Mouse (Mus musculus): ENCODE measurements at regions not wholly inside any gene's neighbourhood (a gene's known extent, or its start where the extent isn't known, plus 50 kb on each side); places are given as distances from the start of the nearest gene placed in this dataset.

DNA sequence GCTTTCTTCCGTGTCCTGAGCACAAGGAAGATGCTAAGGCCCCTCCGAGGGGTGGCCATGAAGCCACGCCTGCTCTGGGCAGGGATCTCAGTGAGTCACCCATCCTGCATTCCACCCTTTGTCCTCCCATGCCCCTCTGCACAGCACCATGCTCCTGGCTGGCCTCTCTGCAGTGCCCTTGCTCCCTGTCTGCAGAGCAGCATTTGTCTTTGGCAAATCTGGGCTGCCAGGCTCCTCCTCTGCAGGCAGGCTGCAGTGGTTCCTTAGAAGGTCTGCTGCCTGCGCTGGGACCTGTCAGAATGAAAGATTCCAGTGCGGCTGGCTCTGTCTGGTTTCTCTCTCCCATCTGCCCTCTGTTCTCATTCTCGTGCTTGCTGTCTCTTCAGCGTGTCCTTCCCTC is 111.3 kb upstream of the Xcl1 start:
- Histone ChIP-seq H3K4me3 (no peak overlapping the region), H3K27ac (peak overlapping the region; percentile 91)
- TF ChIP-seq CTCF (conservative IDR thresholded peaks at IDR 0.05): no peak
- DNase-seq (ENCODE audit: low spot score in 2 of 2): no peak

DNA sequence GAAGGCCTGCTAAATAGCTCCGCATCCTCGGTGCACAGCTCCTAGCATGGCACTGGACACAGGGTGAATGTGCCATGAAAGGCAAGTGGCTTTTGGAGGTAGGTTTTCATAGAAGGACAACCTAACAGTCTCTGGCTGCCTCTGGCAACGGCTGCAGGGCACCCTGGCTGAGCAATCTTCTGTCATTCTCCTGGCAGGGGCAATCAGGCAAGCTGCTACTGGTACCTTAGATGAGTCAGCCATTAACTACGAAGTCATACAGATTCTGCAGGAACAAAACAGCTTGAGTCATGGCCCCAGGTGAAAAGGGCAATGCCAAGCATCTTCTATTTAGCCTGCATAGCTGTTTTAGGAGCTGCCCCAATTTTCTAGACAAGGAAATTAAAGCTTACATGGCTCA is 110.7 kb upstream of the Xcl1 start:
- no peak overlapping the region for H3K4me3 ChIP-seq
- no peak for DNase-seq (ENCODE audit: low spot score in 2 of 2)
- peak overlapping the region; percentile 91 for H3K27ac ChIP-seq
- no peak for TF ChIP-seq CTCF (conservative IDR thresholded peaks at IDR 0.05)

DNA sequence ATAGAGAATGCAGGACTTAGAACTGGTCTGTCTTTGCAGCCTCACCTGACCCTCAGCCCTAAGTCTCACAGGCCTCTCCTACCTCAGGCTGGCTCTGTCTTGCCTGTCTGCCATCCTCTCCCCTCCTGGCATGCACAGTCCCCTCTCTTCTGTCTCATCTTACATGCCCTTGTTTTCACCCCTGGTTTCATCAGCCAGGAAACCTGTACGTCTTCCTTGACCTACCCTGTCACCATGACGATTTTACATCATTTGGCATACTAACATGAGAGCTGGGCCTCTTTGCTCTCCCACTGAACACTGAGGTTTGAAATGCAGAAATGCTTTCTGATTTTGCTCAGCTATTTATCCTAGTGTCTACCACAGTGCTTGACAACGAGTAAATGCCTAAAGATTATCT is 108.0 kb upstream of the Xcl1 start:
- Histone ChIP-seq H3K4me3 (no peak overlapping the region), H3K27ac (peak overlapping the region; percentile 92)
- DNase-seq (ENCODE audit: low spot score in 2 of 2): no peak
- TF ChIP-seq CTCF (conservative IDR thresholded peaks at IDR 0.05): no peak

DNA sequence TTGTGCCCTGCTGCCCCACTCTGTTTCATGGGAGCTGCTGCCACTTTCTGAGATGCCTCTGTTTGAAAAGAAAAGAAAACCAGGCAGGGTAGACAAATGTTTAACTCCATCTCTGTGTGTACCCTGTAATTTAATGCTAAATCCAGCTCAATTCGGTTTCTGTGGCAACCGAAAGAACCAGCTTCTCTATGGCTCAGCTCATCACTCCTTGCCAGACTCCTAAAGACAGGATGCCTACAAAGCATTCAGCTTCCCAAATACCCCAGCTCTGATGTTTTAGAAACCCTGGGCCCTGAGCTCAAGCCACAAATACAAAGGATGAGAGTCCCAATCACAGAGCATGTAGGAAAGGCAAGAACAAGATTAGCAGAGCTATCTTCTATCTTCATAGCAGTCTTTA is 106.8 kb upstream of the Xcl1 start:
- H3K4me3 ChIP-seq: no peak overlapping the region
- H3K27ac ChIP-seq: peak overlapping the region; percentile 92
- no peak for TF ChIP-seq CTCF (conservative IDR thresholded peaks at IDR 0.05)
- peak in 1 of 2 experiments; percentile 63 for DNase-seq (ENCODE audit: low spot score in 2 of 2)

DNA sequence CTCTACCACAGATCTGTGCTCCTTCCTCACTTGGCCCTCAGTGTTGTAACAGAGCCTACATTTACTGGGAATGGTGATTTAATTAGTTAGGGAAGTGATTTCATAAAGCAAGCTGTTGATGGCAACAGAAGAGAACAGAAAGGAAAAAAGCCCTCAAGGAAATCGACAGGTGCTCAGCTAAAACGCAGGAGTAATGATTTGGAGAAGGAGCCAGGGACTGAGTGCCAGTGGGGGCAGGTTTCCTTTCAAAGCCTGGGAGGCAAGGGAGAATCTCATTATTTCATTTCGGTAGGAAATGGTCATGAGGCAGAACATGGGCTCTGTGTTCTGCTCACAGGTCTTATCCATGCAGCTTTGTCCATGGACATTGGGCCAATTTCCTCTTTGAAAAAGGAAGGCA is 101.3 kb upstream of the Xcl1 start:
- no peak for DNase-seq (ENCODE audit: low spot score in 2 of 2)
- TF ChIP-seq CTCF (conservative IDR thresholded peaks at IDR 0.05): no peak
- Histone ChIP-seq H3K4me3 (no peak overlapping the region), H3K27ac (peak overlapping the region; percentile 69)

DNA sequence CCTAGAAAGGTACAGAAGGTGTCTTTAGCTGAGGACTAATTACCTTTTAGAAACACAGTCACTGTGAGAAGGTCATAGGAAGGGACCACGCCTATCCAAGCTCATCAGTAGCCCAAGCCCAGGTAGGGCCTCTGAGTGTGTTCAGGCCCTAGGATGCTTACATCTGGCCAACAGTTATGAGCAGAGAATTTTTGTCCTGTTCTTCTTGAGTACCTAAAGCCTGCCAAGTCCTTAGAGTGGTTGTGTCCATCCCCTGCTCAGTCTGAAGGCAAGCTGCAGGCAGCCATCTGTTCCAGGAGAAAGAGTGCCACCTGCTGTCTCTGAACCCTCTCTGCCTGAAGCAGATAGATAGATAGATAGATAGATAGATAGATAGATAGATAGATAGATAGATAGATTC is 100.3 kb upstream of the Xcl1 start:
- Histone ChIP-seq H3K27ac (peak overlapping the region; percentile 69), H3K4me3 (no peak overlapping the region)
- peak; percentile 60 to 70 for DNase-seq (ENCODE audit: low spot score in 2 of 2)
- peak; percentile 78 for TF ChIP-seq CTCF (conservative IDR thresholded peaks at IDR 0.05)

DNA sequence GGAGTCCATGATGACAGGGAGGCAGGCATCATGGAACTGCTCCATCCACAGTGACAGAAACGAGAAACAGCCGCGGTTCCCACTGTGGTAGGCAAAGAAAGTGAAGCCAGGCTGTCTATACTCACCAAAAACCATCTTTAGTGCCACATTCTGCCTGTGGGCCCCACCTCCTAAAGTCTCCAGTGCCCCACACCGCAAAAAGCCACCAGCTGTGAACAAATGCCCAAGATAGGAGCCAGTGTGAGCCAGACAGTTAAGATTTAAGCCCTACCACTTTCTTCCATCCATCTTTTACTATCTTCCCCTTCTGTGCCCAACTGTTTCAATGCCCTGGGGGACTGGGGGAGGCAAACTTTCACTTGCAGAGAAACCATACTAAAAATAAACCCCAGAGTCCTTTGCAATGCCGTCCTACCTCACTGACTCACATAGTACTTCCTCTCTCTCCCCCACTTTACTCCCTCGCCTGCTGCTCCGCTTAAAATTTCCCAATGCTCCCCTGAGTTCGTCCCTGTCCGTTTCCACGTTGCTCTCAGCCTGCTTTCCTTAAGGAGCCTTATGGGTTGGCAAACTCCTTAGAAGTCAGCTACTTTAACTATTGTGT is 85.7 kb upstream of the Xcl1 start:
- Histone ChIP-seq H3K27ac (peak overlapping the region; percentile 54; the same call in 1 of the 2 replicates), H3K4me3 (no peak overlapping the region)
- no peak for TF ChIP-seq CTCF (conservative IDR thresholded peaks at IDR 0.05)
- no peak for DNase-seq (ENCODE audit: low spot score in 2 of 2)

DNA sequence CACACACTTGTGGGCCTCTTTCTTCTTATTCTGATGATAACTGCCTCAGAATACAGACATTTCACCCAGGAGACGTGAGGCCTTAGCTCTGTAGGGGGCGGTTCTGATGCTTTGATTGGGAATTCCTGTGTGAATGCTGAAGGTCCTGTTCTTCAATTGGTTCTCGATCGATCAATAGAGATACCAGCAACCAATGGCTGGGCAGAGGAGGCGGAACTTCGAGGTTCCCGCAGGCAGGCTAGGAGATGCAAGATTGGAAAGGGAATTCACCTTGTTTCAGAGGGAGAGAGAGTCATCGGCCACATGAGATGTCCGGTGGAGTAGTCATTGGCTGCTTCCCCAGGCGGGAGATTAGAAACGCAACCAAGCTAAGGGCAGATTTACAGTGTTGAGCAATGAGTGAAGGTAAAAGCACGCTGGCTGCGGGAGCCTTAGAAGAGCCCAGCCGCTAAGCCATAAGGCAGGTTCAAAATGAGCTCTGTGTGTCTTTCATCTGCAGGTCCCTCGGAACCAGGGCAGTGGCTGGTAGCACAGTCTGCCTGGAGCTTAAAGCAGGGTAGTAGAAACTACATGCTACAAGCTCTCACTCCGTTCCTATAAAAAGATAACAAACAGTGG is 83.5 kb upstream of the Xcl1 start:
- H3K27ac ChIP-seq: peak overlapping the region; percentile 72
- peak; percentile 43 to 50 for DNase-seq (ENCODE audit: low spot score in 2 of 2)
- no peak for TF ChIP-seq CTCF (conservative IDR thresholded peaks at IDR 0.05)
- peak overlapping the region; percentile 33; the same call in 1 of the 2 replicates for H3K4me3 ChIP-seq

DNA sequence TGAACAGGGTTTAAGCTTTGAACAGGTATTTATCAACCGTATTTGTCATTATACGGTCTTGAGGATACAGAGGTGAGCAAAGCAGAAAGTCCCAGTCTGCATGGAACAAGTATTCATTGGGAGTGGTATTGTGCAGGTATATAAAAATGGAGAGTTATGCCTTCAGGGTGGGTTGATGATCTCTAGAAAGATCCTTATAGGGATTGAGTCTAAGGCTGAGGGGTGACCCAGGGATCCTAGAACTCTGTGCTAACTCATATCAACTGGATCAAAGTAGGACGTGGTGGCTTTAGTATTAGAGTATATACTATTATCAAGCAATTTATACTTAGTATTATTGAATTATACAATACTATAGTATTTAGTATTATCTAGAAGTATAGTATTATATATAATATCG is 82.9 kb upstream of the Xcl1 start:
- no peak overlapping the region for H3K4me3 ChIP-seq
- DNase-seq (ENCODE audit: low spot score in 2 of 2): no peak
- TF ChIP-seq CTCF (conservative IDR thresholded peaks at IDR 0.05): no peak
- H3K27ac ChIP-seq: peak overlapping the region; percentile 48; the same call in 1 of the 2 replicates

DNA sequence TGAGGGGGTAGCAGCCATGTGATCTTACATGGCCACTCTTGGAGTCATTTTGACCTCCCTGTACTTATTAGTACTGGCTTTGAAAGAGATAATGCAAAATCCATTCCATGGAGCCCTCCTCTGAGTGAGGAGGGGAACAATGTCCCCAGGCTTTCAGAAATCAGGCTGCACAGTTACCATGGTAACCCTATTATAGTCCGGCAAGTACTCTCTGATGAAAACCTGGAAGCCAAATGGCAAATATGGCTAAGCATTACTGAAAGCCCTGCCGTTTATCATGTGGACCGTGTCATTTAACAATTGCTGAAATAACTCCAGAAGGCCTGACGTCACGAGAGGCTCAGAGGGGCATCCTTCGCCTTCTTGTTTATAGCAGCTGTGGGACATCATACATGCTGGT is 82.5 kb upstream of the Xcl1 start:
- Histone ChIP-seq H3K27ac (peak overlapping the region; percentile 48; the same call in 1 of the 2 replicates), H3K4me3 (no peak overlapping the region)
- no peak for DNase-seq (ENCODE audit: low spot score in 2 of 2)
- TF ChIP-seq CTCF (conservative IDR thresholded peaks at IDR 0.05): no peak

DNA sequence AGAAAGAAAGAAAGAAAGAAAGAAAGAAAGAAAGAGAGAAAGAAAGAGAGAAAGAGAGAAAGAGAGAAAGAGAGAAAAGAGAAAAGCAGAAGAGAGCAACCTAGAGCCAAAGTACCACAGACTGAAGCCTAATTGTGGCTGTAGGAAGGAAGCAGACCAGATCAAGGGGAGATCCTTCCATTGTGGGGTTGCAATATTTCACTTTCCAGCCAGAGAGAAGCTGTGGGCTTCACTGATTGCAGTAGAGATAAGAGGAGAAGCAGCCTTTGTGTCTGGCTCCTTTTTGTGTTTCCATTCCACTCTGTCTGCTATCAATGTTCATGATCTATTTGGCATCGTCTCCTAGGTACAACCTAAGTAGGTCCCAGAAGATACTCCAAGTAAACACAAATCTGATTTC is 79.0 kb upstream of the Xcl1 start:
- no peak for TF ChIP-seq CTCF (conservative IDR thresholded peaks at IDR 0.05)
- Histone ChIP-seq H3K27ac (no peak overlapping the region), H3K4me3 (no peak overlapping the region)
- no peak for DNase-seq (ENCODE audit: low spot score in 2 of 2)

DNA sequence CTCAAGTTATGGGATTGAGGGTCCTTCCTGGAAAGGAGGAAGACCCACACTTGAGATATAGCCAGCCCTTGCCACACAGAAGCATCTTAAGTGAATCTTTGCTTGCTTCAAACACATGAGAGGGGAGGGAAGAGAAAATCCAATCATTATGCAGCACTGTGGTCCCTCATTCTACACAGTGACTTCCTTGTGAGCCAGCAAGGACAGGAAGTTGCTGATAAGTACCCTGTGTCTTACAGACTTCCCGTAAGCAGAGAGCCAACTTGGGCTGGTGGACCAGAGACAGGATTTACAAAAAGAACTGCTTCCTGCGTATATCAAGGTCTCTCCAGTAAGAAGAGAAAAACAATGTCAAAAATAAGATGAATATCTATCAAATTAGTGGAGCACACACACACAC is 78.1 kb upstream of the Xcl1 start:
- no peak overlapping the region for H3K4me3 ChIP-seq
- no peak for TF ChIP-seq CTCF (conservative IDR thresholded peaks at IDR 0.05)
- no peak overlapping the region for H3K27ac ChIP-seq
- DNase-seq (ENCODE audit: low spot score in 2 of 2): no peak

DNA sequence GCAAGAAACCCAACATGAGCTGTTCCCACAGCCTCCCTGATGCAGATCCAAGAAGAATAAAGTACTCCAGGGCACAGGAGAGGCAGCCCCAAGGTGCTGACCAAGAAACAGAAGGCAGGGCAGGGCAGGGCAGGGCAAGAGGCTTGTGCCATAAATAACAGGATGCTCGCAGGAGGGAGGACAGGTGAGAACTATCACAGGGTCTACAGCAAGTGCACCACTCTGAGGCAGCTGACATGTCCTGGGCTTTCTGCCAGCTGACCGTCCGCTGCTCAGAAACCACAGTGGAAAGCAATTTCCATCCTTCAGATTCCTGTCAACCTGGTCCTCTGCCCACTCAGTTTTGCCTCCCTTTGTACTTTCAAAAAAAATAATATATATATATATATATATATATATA is 77.0 kb upstream of the Xcl1 start:
- Histone ChIP-seq H3K4me3 (no peak overlapping the region), H3K27ac (no peak overlapping the region)
- no peak for DNase-seq (ENCODE audit: low spot score in 2 of 2)
- TF ChIP-seq CTCF (conservative IDR thresholded peaks at IDR 0.05): no peak

DNA sequence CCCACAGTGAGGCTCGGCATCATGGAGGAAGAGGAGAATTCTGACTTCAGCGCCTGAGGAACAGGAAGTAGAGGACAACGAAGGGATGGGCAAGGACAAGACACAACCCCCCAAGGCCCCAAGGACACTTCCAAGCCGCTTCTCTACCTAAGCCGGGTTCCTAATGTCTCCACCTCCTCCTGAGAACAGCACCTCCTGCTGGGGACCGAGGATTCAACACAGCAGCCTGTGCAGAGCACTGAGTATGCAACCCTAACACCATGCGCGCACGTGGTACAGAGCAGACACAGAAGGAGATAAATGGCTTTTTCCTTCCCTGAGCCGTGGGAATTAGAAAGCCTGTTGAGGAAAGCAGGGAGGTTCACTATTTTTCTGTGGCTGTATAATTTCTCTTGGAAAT is 64.2 kb upstream of the Xcl1 start:
- no peak overlapping the region for H3K27ac ChIP-seq
- peak; percentile 58 for TF ChIP-seq CTCF (conservative IDR thresholded peaks at IDR 0.05)
- DNase-seq (ENCODE audit: low spot score in 2 of 2): no peak
- H3K4me3 ChIP-seq: no peak overlapping the region

Data from layer of hippocampus, adult 2 months (tissue).